Mouse (Mus musculus) cortical plate, adult 2 months (tissue): ENCODE results near the gene Eaf2.

Source experiments
- CTCF ChIP-seq: fragments of 200-500 bp; IDR thresholded peaks from 2 replicates; pipeline ENCODE4 v1.5.1; 2011; ENCODE audit warnings: mild to moderate bottlenecking, control low read depth, low read length; ENCODE audit not compliant: insufficient read depth; ENCODE audit errors: extremely low read depth
- POLR2A ChIP-seq: fragments of 200-500 bp; IDR thresholded peaks from 2 replicates; pipeline ENCODE4 v1.6.1; 2011; ENCODE audit warnings: mild to moderate bottlenecking, low read length, control low read depth; ENCODE audit not compliant: insufficient read depth; ENCODE audit errors: extremely low read depth

GRCm38 (mm10) chr16:36869442-36869841 lies 5.4 kb downstream of the Eaf2 start:
- TF ChIP-seq CTCF (no peak), POLR2A (no peak)
